Mouse (Mus musculus): ENCODE data around the gene Itpkc.

DNA sequence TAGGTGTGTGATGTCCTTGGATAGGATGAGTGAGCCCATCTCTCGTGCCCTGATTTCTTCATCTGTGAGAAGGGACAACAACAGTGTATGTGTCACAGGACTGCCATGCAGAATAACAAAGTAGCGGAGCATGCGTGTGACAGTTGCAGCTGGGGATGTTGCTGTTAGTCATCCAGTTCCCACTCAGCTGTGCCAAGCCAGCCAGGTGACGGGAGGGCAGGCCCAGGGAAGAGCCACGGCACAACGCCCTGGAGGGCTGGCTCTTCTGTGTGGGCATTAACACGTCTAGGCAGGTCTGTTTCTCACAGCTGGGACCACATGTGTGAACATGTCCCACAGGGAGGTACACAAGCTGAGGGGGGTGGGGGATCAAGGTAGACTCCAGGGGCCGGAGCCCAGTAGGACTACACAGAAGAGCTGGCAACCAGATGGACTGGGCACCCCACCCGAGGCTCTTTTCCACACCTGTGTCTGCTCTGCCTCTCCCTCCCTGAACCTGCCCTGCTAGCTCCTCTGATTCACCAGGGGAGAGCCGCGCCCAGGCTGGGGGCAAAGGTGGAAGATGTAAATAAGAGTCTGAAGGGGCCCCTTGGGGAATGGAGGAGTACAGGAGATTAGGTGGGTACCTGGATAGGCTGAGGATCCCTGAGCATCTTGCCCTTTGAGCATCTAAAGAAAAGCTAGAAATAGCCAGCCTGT is 3.4 kb downstream of the Itpkc start:
- TF ChIP-seq POLR2A (IDR thresholded peaks at IDR 0.05; ENCODE audit: borderline replicate concordance, extremely low read depth, low read depth, low read length) (no peak), CTCF (IDR thresholded peaks at IDR 0.05; ENCODE audit: insufficient read depth, low read length) (no peak)

Measured in lung, adult 2 months (tissue).